ENCODE assay signal across 28 mouse cellular contexts in genomic region chr7:116187521-116187920, GRCm38 (mm10).
DNase-seq lines count a peak whose midpoint lies in the region; ATAC-seq lines count a peak whose summit lies in the region.
"Had no signal": no experiment of that assay in that cellular context is flagged by ENCODE, and none has a peak within 500 bp of the region (broad histone marks: within the 10 kb centered on the region; RNA-seq: fewer than 3 reads in every experiment).

No protein-coding gene starts in this region.

- H3K36me3 ChIP-seq in heart, embryonic 11.5 days (ENCODE audit: control insufficient read depth, insufficient read depth, low read length) = peaks cover 6% of the 10 kb centered on the region; the same call in 1 of the 2 replicates
- 0 out of 2 replicates have a peak, but pooled peaks cover 4% of the 10 kb centered on the region for H3K36me3 ChIP-seq in heart, embryonic 16.5 days (ENCODE audit: control insufficient read depth, insufficient read depth)
- no peaks in the 10 kb centered on the region for H3K36me3 ChIP-seq in limb, embryonic 10.5 days
- H3K36me3 ChIP-seq: hindbrain, embryonic 12.5 days; lung, embryonic 15.5 days; midbrain, embryonic 15.5 days had no signal

- H3K27ac ChIP-seq in heart, embryonic 11.5 days (ENCODE audit: low read depth, low read length) = peak overlapping the region; percentile 22; the same call in 1 of the 2 replicates
- peak overlapping the region; percentile 65 for H3K27ac ChIP-seq in heart, embryonic 16.5 days (ENCODE audit: low read length)
- H3K27ac ChIP-seq in limb, embryonic 10.5 days = 0 out of 2 replicates have a peak overlapping the region, but pooled peaks have one; percentile 2
- H3K27ac ChIP-seq: forebrain, embryonic 13.5 days; hindbrain, embryonic 12.5 days; hindbrain, postnatal 0 days; intestine, embryonic 15.5 days; liver, embryonic 14.5 days; lung, embryonic 15.5 days; midbrain, embryonic 15.5 days had no signal

- WGBS in heart, embryonic 11.5 days (ENCODE audit: insufficient replicate concordance) = 50% methylated on average over 3 of the region's 3 CpGs
- WGBS in heart, embryonic 16.5 days = 47% methylated on average over 3 of the region's 3 CpGs
- 80% methylated on average over 3 of the region's 3 CpGs for WGBS in limb, embryonic 10.5 days

- no peak overlapping the region for H3K4me2 ChIP-seq in heart, embryonic 11.5 days
- H3K4me2 ChIP-seq in heart, embryonic 16.5 days (ENCODE audit: low read depth, low read length) = no peak overlapping the region
- H3K4me2 ChIP-seq: forebrain, embryonic 13.5 days; hindbrain, embryonic 12.5 days; intestine, embryonic 15.5 days; lung, embryonic 15.5 days; midbrain, embryonic 15.5 days had no signal

- H3K4me3 ChIP-seq in heart, embryonic 11.5 days (ENCODE audit: low read depth, low read length) = no peak overlapping the region
- no peak overlapping the region for H3K4me3 ChIP-seq in heart, embryonic 16.5 days (ENCODE audit: low read length)
- H3K4me3 ChIP-seq in limb, embryonic 10.5 days = no peak overlapping the region
- H3K4me3 ChIP-seq: forebrain, embryonic 13.5 days; hindbrain, embryonic 12.5 days; intestine, embryonic 15.5 days; layer of hippocampus, adult 2 months; lung, embryonic 15.5 days; midbrain, embryonic 10.5 days; midbrain, embryonic 15.5 days had no signal

- H3K9me3 ChIP-seq in heart, embryonic 11.5 days (replicated peaks; ENCODE audit: control insufficient read depth, low read length) = no peaks in the 10 kb centered on the region
- no peaks in the 10 kb centered on the region for H3K9me3 ChIP-seq in heart, embryonic 16.5 days (replicated peaks; ENCODE audit: control insufficient read depth, low read length)
- H3K9me3 ChIP-seq in limb, embryonic 10.5 days (replicated peaks) = no peaks in the 10 kb centered on the region
- H3K9me3 ChIP-seq: forebrain, embryonic 13.5 days; hindbrain, embryonic 12.5 days; intestine, embryonic 15.5 days; lung, embryonic 15.5 days; midbrain, embryonic 10.5 days; midbrain, embryonic 15.5 days had no signal

- DNase-seq in heart, adult 11 months = no peak
- no peak for DNase-seq in heart, adult 18-20 months
- DNase-seq in R1 (ENCODE audit: low read depth, low spot score) = peak; percentile 77
- DNase-seq in limb, embryonic 10.5 days (ENCODE audit: low spot score) = no peak
- no peak for DNase-seq in cerebellum, postnatal 25 days
- DNase-seq: adrenal gland, postnatal 25 days; cerebellum, adult 11-12 months; cerebellum, adult 9-11 months; gastrocnemius, postnatal 25 days; kidney, adult 2 months; kidney, postnatal 36 days; left cerebral cortex, postnatal 4 days; liver; right cerebral cortex, postnatal 25 days; thymus, adult 2 months; thymus, postnatal 36 days had no signal

- H3K4me1 ChIP-seq in heart, embryonic 11.5 days (ENCODE audit: control insufficient read depth, insufficient read depth, low read length) = peaks cover 86% of the 10 kb centered on the region
- peaks cover 87% of the 10 kb centered on the region for H3K4me1 ChIP-seq in heart, embryonic 16.5 days (ENCODE audit: control insufficient read depth, insufficient read depth, low read length)
- peaks cover 51% of the 10 kb centered on the region for H3K4me1 ChIP-seq in limb, embryonic 10.5 days

- no peak overlapping the region for H3K9ac ChIP-seq in heart, embryonic 11.5 days (ENCODE audit: low read depth, low read length)
- no peak overlapping the region; the same call in 1 of the 2 replicates for H3K9ac ChIP-seq in heart, embryonic 16.5 days (ENCODE audit: low read length)
- H3K9ac ChIP-seq: forebrain, embryonic 13.5 days; hindbrain, embryonic 12.5 days; intestine, embryonic 15.5 days; liver, embryonic 14.5 days; lung, embryonic 15.5 days; midbrain, embryonic 15.5 days had no signal

- no peaks in the 10 kb centered on the region for H3K27me3 ChIP-seq in heart, embryonic 11.5 days (ENCODE audit: control insufficient read depth, insufficient read depth, low read length)
- H3K27me3 ChIP-seq in heart, embryonic 16.5 days (ENCODE audit: control insufficient read depth, insufficient read depth, low read length) = no peaks in the 10 kb centered on the region
- H3K27me3 ChIP-seq in limb, embryonic 10.5 days (ENCODE audit: low read depth, poor library complexity, severe bottlenecking) = peaks cover 1% of the 10 kb centered on the region; the same call in 1 of the 2 replicates
- H3K27me3 ChIP-seq: forebrain, embryonic 13.5 days; hindbrain, embryonic 12.5 days; intestine, embryonic 15.5 days; lung, embryonic 15.5 days; midbrain, embryonic 15.5 days; Patski had no signal

- ATAC-seq in heart, embryonic 11.5 days (replicated peaks; ENCODE audit: insufficient number of reproducible peaks, low FRiP score, low TSS enrichment) = no peak
- no peak for ATAC-seq in heart, embryonic 16.5 days (replicated peaks; ENCODE audit: extremely low read depth, insufficient read depth, low FRiP score)
- ATAC-seq: forebrain, embryonic 13.5 days; hindbrain, postnatal 0 days; intestine, embryonic 15.5 days; midbrain, embryonic 15.5 days; Patski had no signal

Comparison
In these comparisons a context has a peak if more than half of its experiments do, and no peak if none do; other contexts are left out.
1. H3K27ac ChIP-seq: peak in every context shown above with its lines; median percentile 65 in heart, embryonic 16.5 days; 22 in heart, embryonic 11.5 days; 2 in limb, embryonic 10.5 days.